9 mouse cellular contexts compared by ENCODE assay signal in genomic region chr4:154019571-154019970, GRCm38 (mm10). TPM values are rescaled to one million over a fixed set of nuclear protein-coding genes. Genes with fewer than 3 reads are reported as not detected.
DNase-seq lines count a peak whose midpoint lies in the region; ATAC-seq and TF ChIP-seq lines count a peak whose summit lies in the region.
"Had no signal": no experiment of that assay in that cellular context is flagged by ENCODE, and none has a peak within 500 bp of the region (broad histone marks: within the 10 kb centered on the region; RNA-seq: fewer than 3 reads in every experiment).

No protein-coding gene starts in this region.

- peak; percentile 69 for TF ChIP-seq CTCF in hindbrain, postnatal 0 days (IDR thresholded peaks at IDR 0.05; ENCODE audit: low read depth)
- peak; percentile 79 for TF ChIP-seq CTCF in bone marrow, adult 2 months (IDR thresholded peaks at IDR 0.05; ENCODE audit: control insufficient read depth, insufficient read depth, low read length)

- H3K27me3 ChIP-seq in hindbrain, postnatal 0 days (ENCODE audit: insufficient read depth, low read length), result no peaks in the 10 kb centered on the region
- H3K27me3 ChIP-seq in hindbrain, embryonic 10.5 days (ENCODE audit: insufficient read depth, poor library complexity, severe bottlenecking), result peaks cover 10% of the 10 kb centered on the region
- no peaks in the 10 kb centered on the region for H3K27me3 ChIP-seq in hindbrain, embryonic 16.5 days (replicated peaks; ENCODE audit: control insufficient read depth, insufficient read depth, low read length)
- H3K27me3 ChIP-seq: embryonic facial prominence, embryonic 15.5 days had no signal

- no peak overlapping the region for H3K4me2 ChIP-seq in hindbrain, postnatal 0 days (ENCODE audit: low read depth, low read length)
- H3K4me2 ChIP-seq in hindbrain, embryonic 16.5 days (ENCODE audit: low read length), result no peak overlapping the region
- H3K4me2 ChIP-seq: embryonic facial prominence, embryonic 15.5 days had no signal

- H3K9me3 ChIP-seq in hindbrain, postnatal 0 days (ENCODE audit: low read length), result no peaks in the 10 kb centered on the region
- H3K9me3 ChIP-seq in hindbrain, embryonic 10.5 days, result no peaks in the 10 kb centered on the region
- no peaks in the 10 kb centered on the region for H3K9me3 ChIP-seq in hindbrain, embryonic 16.5 days (ENCODE audit: control insufficient read depth, low read length)
- H3K9me3 ChIP-seq: embryonic facial prominence, embryonic 15.5 days had no signal

- 69% methylated on average over 7 of the region's 7 CpGs for WGBS in hindbrain, postnatal 0 days
- 81% methylated on average over 7 of the region's 7 CpGs for whole genome bisulfite sequencing in hindbrain, embryonic 10.5 days
- 49% methylated on average over 7 of the region's 7 CpGs for WGBS in bone marrow, adult 2 months
- 77% methylated on average over 7 of the region's 7 CpGs for WGBS in hindbrain, embryonic 16.5 days

- H3K4me3 ChIP-seq in hindbrain, postnatal 0 days (ENCODE audit: low read length), result no peak overlapping the region
- no peak overlapping the region for H3K4me3 ChIP-seq in hindbrain, embryonic 10.5 days
- no peak overlapping the region for H3K4me3 ChIP-seq in bone marrow, adult 2 months (replicated peaks; ENCODE audit: control insufficient read depth, low read depth, low read length)
- no peak overlapping the region for H3K4me3 ChIP-seq in hindbrain, embryonic 16.5 days (ENCODE audit: low read length)
- H3K4me3 ChIP-seq: embryonic facial prominence, embryonic 15.5 days had no signal

- ATAC-seq in hindbrain, postnatal 0 days, result no peak
- ATAC-seq in hindbrain, embryonic 16.5 days, result no peak

- no peak for TF ChIP-seq POLR2A in bone marrow, adult 2 months (IDR thresholded peaks at IDR 0.05; ENCODE audit: borderline replicate concordance, control insufficient read depth, low read depth, low read length)

- H3K36me3 ChIP-seq in hindbrain, postnatal 0 days (ENCODE audit: insufficient read depth, low read length), result peaks cover 64% of the 10 kb centered on the region
- H3K36me3 ChIP-seq in hindbrain, embryonic 10.5 days, result peaks cover 81% of the 10 kb centered on the region
- peaks cover 54% of the 10 kb centered on the region for H3K36me3 ChIP-seq in hindbrain, embryonic 16.5 days (ENCODE audit: control insufficient read depth, insufficient read depth, low read length)

- peak; percentile 23 for DNase-seq in hindbrain, postnatal 0 days (ENCODE audit: low spot score)
- no peak for DNase-seq in hindbrain, embryonic 10.5 days (ENCODE audit: low spot score)
- peak; percentile 68 for DNase-seq in ES-CJ7 (ENCODE audit: low read depth, low spot score)
- peak; percentile 76 to 79 for DNase-seq in kidney, postnatal 4 days
- peak; percentile 43 for DNase-seq in mesoderm, embryonic 11.5 days (ENCODE audit: low read depth, low spot score)

- H3K27ac ChIP-seq in hindbrain, postnatal 0 days, result no peak overlapping the region
- H3K27ac ChIP-seq in hindbrain, embryonic 10.5 days, result no peak overlapping the region
- no peak overlapping the region for H3K27ac ChIP-seq in bone marrow, adult 2 months (ENCODE audit: control insufficient read depth, insufficient read depth, low read depth, low read length, poor library complexity)
- H3K27ac ChIP-seq in hindbrain, embryonic 16.5 days (ENCODE audit: low read depth, low read length), result no peak overlapping the region
- H3K27ac ChIP-seq: embryonic facial prominence, embryonic 15.5 days had no signal

- H3K9ac ChIP-seq in hindbrain, postnatal 0 days (replicated peaks; ENCODE audit: low read length), result no peak overlapping the region
- no peak overlapping the region for H3K9ac ChIP-seq in hindbrain, embryonic 16.5 days (ENCODE audit: low read depth, low read length)
- H3K9ac ChIP-seq: embryonic facial prominence, embryonic 15.5 days had no signal

- no peaks in the 10 kb centered on the region for H3K4me1 ChIP-seq in hindbrain, postnatal 0 days (ENCODE audit: insufficient read depth, low read length)
- peaks cover 16% of the 10 kb centered on the region for H3K4me1 ChIP-seq in hindbrain, embryonic 10.5 days (replicated peaks)
- H3K4me1 ChIP-seq in bone marrow, adult 2 months (ENCODE audit: control insufficient read depth, insufficient read depth, low read length), result 0 out of 2 replicates have a peak, but pooled peaks cover 2% of the 10 kb centered on the region
- no peaks in the 10 kb centered on the region; the same call in 1 of the 2 replicates for H3K4me1 ChIP-seq in hindbrain, embryonic 16.5 days (ENCODE audit: control insufficient read depth, insufficient read depth, low read depth, low read length)

RNA-seq across cellular contexts. Expression of gene Smim1, which starts 6.5 kb away (rescaled TPM):
- 12.4 and 20.7 TPM in 2 replicates for total RNA-seq in hindbrain, postnatal 0 days (2014; rRNA removed)
- polyA plus RNA-seq in hindbrain, postnatal 0 days (2015; fragmentation: Nextera tagmentation; extraction: Ambion mirVana), result 17.1 and 17.7 TPM in 2 replicates
- 25.9 and 32.9 TPM in 2 replicates for polyA plus RNA-seq in hindbrain, embryonic 10.5 days (2016; fragmentation: Nextera tagmentation; extraction: Ambion mirVana)
- 67.7 and 73.2 TPM in 2 replicates for polyA plus RNA-seq in bone marrow, adult 2 months (2011; ENCODE audit: insufficient read depth, insufficient read length, low replicate concordance, missing spikeins)
- polyA plus RNA-seq in hindbrain, embryonic 16.5 days (2015; fragmentation: Nextera tagmentation; extraction: Ambion mirVana), result 13.9 and 14.9 TPM in 2 replicates

RNA-seq across cellular contexts. Expression of gene Lrrc47, which starts 8.0 kb away (rescaled TPM):
- total RNA-seq in hindbrain, postnatal 0 days (2014; rRNA removed), result 24.2 and 32.1 TPM in 2 replicates
- polyA plus RNA-seq in hindbrain, postnatal 0 days (2015; fragmentation: Nextera tagmentation; extraction: Ambion mirVana), result 17.6 and 22.0 TPM in 2 replicates
- 20.2 and 25.3 TPM in 2 replicates for polyA plus RNA-seq in hindbrain, embryonic 10.5 days (2016; fragmentation: Nextera tagmentation; extraction: Ambion mirVana)
- 26.3 and 28.8 TPM in 2 replicates for polyA plus RNA-seq in bone marrow, adult 2 months (2011; ENCODE audit: insufficient read depth, insufficient read length, low replicate concordance, missing spikeins)
- polyA plus RNA-seq in hindbrain, embryonic 16.5 days (2015; fragmentation: Nextera tagmentation; extraction: Ambion mirVana), result 12.8 and 15.8 TPM in 2 replicates

RNA-seq across cellular contexts. Expression of gene Ccdc27, which starts 22.9 kb away (rescaled TPM):
- not detected in 2 replicates for total RNA-seq in hindbrain, postnatal 0 days (2014; rRNA removed)
- not detected in 2 replicates for polyA plus RNA-seq in hindbrain, postnatal 0 days (2015; fragmentation: Nextera tagmentation; extraction: Ambion mirVana)
- polyA plus RNA-seq in hindbrain, embryonic 10.5 days (2016; fragmentation: Nextera tagmentation; extraction: Ambion mirVana), result not detected in 2 replicates
- not detected in 2 replicates for polyA plus RNA-seq in bone marrow, adult 2 months (2011; ENCODE audit: insufficient read depth, insufficient read length, low replicate concordance, missing spikeins)
- polyA plus RNA-seq in hindbrain, embryonic 16.5 days (2015; fragmentation: Nextera tagmentation; extraction: Ambion mirVana), result not detected in 2 replicates
- total RNA-seq: left cerebral cortex, postnatal 36 days had no signal

RNA-seq across cellular contexts. Expression of gene Cep104, which starts 44.6 kb away (rescaled TPM):
- 11.2 and 11.7 TPM in 2 replicates for total RNA-seq in hindbrain, postnatal 0 days (2014; rRNA removed)
- 11.6 and 13.9 TPM in 2 replicates for polyA plus RNA-seq in hindbrain, postnatal 0 days (2015; fragmentation: Nextera tagmentation; extraction: Ambion mirVana)
- polyA plus RNA-seq in hindbrain, embryonic 10.5 days (2016; fragmentation: Nextera tagmentation; extraction: Ambion mirVana), result 21.1 and 22.5 TPM in 2 replicates
- 7.9 and 11.1 TPM in 2 replicates for polyA plus RNA-seq in bone marrow, adult 2 months (2011; ENCODE audit: insufficient read depth, insufficient read length, low replicate concordance, missing spikeins)
- polyA plus RNA-seq in hindbrain, embryonic 16.5 days (2015; fragmentation: Nextera tagmentation; extraction: Ambion mirVana), result 16.5 and 17.1 TPM in 2 replicates

RNA-seq across cellular contexts. Expression of gene Dffb, which starts 44.6 kb away (rescaled TPM):
- 15.1 and 25.7 TPM in 2 replicates for total RNA-seq in hindbrain, postnatal 0 days (2014; rRNA removed)
- polyA plus RNA-seq in hindbrain, postnatal 0 days (2015; fragmentation: Nextera tagmentation; extraction: Ambion mirVana), result 10.6 and 13.1 TPM in 2 replicates
- 12.0 and 14.9 TPM in 2 replicates for polyA plus RNA-seq in hindbrain, embryonic 10.5 days (2016; fragmentation: Nextera tagmentation; extraction: Ambion mirVana)
- 5.7 and 15.7 TPM in 2 replicates for polyA plus RNA-seq in bone marrow, adult 2 months (2011; ENCODE audit: insufficient read depth, insufficient read length, low replicate concordance, missing spikeins)
- polyA plus RNA-seq in hindbrain, embryonic 16.5 days (2015; fragmentation: Nextera tagmentation; extraction: Ambion mirVana), result 8.5 and 9.6 TPM in 2 replicates
